Mouse (Mus musculus): ENCODE data around the gene Arrdc5. TPM values are rescaled to one million over a fixed set of nuclear protein-coding genes. Genes with fewer than 3 reads are reported as not detected.

Gene Arrdc5
- total and polyA plus RNA-seq, 3 experiments = not detected

GRCm38 (mm10) chr17:56289371-56290331, 10.4 kb downstream of the Arrdc5 start (continued):
- TF ChIP-seq E2F4 (IDR thresholded peaks at IDR 0.05; ENCODE audit: borderline replicate concordance, low read depth, low read length) (no peak), TAL1 (IDR thresholded peaks at IDR 0.05; ENCODE audit: low read length) (peak; percentile 38; the same call in 1 of the 2 replicates), SIN3A (IDR thresholded peaks at IDR 0.05; ENCODE audit: low read length) (peak; percentile 76)

GRCm38 (mm10) chr17:56288866-56289265, 11.2 kb downstream of the Arrdc5 start:
- H3K36me3 ChIP-seq (ENCODE audit: control insufficient read depth in 1 of 2, insufficient read depth in 2 of 2, low read length in 2 of 2) = peaks cover 0 to 21% of the 10 kb centered on the region in 2 experiments; a peak in 2 of 4 replicates
- H3K27me3 ChIP-seq (ENCODE audit: control insufficient read depth in 1 of 2, insufficient read depth in 2 of 2, low read length in 2 of 2) = no peaks in the 10 kb centered on the region
- 0 out of 2 replicates have a peak, but pooled peaks have one; percentile 7 for TF ChIP-seq CHD1 (IDR thresholded peaks at IDR 0.05; ENCODE audit: low read depth, low read length)
- no peak for TF ChIP-seq GABPA (IDR thresholded peaks at IDR 0.05; ENCODE audit: low read depth, low read length)
- peak; percentile 58; the same call in 1 of the 2 replicates for TF ChIP-seq ELF1 (IDR thresholded peaks at IDR 0.05; ENCODE audit: low read depth, low read length)
- H3K4me1 ChIP-seq (ENCODE audit: control insufficient read depth in 1 of 2, insufficient read depth in 2 of 2, low read length in 2 of 2) = peaks cover 6 to 36% of the 10 kb centered on the region in 2 experiments; a peak in 3 of 4 replicates
- peak overlapping the region; percentile 57 for H3K9ac ChIP-seq (ENCODE audit: control insufficient read depth, low read depth, low read length, poor library complexity, severe bottlenecking)
- H3K9me3 ChIP-seq (replicated peaks; ENCODE audit: insufficient read depth, low read length) = no peaks in the 10 kb centered on the region
- H3K79me2 ChIP-seq (ENCODE audit: control insufficient read depth, insufficient read depth, low read length, poor library complexity) = no peaks in the 10 kb centered on the region; the same call in 1 of the 2 replicates
- H3K27ac ChIP-seq (ENCODE audit: control insufficient read depth, low read depth, low read length) = peak overlapping the region; percentile 75
- H3K4me3 ChIP-seq (ENCODE audit: control insufficient read depth in 1 of 2, insufficient read depth in 1 of 2, low read depth in 2 of 2, low read length in 2 of 2) = peak overlapping the region; percentile 60 to 93; a peak in 3 of 4 replicates
- peak; percentile 80 for DNase-seq (ENCODE audit: low read depth, low spot score)

GRCm38 (mm10) chr17:56287830-56288229, 12.3 kb downstream of the Arrdc5 start:
- H3K4me3 ChIP-seq (ENCODE audit: control insufficient read depth in 1 of 2, insufficient read depth in 1 of 2, low read depth in 2 of 2, low read length in 2 of 2) = 0 out of 4 replicates have a peak overlapping the region, but pooled peaks of 1 of the 2 experiments have one; percentile 11
- DNase-seq (ENCODE audit: low read depth, low spot score) = peak; percentile 57
- H3K27ac ChIP-seq (ENCODE audit: control insufficient read depth, low read depth, low read length) = peak overlapping the region; percentile 75; the same call in 1 of the 2 replicates

GRCm38 (mm10) chr17:56285995-56286394, 14.1 kb downstream of the Arrdc5 start:
- Histone ChIP-seq H3K27ac (ENCODE audit: control insufficient read depth, low read depth, low read length) (no peak overlapping the region), H3K27me3 (ENCODE audit: control insufficient read depth in 1 of 2, insufficient read depth in 2 of 2, low read length in 2 of 2) (no peaks in the 10 kb centered on the region), H3K4me3 (ENCODE audit: control insufficient read depth in 1 of 2, insufficient read depth in 1 of 2, low read depth in 2 of 2, low read length in 2 of 2) (no peak overlapping the region), H3K9ac (ENCODE audit: control insufficient read depth, low read depth, low read length, poor library complexity, severe bottlenecking) (no peak overlapping the region), H3K36me3 (ENCODE audit: control insufficient read depth in 1 of 2, insufficient read depth in 2 of 2, low read length in 2 of 2) (peaks cover 0 to 20% of the 10 kb centered on the region in 2 experiments; a peak in 2 of 4 replicates), H3K4me1 (ENCODE audit: control insufficient read depth in 1 of 2, insufficient read depth in 2 of 2, low read length in 2 of 2) (peaks cover 4 to 40% of the 10 kb centered on the region in 2 experiments; a peak in 3 of 4 replicates), H3K79me2 (ENCODE audit: control insufficient read depth, insufficient read depth, low read length, poor library complexity) (no peaks in the 10 kb centered on the region; the same call in 1 of the 2 replicates), H3K9me3 (replicated peaks; ENCODE audit: insufficient read depth, low read length) (no peaks in the 10 kb centered on the region)
- no peak for DNase-seq (ENCODE audit: low read depth, low spot score)
- TF ChIP-seq MXI1 (IDR thresholded peaks at IDR 0.05; ENCODE audit: low read depth, low read length) (no peak), JUND (IDR thresholded peaks at IDR 0.05; ENCODE audit: low read depth, low read length) (no peak), ELF1 (IDR thresholded peaks at IDR 0.05; ENCODE audit: low read depth, low read length) (no peak), NRF1 (IDR thresholded peaks at IDR 0.05; ENCODE audit: insufficient read depth, low read depth, low read length, poor library complexity, severe bottlenecking) (no peak), USF1 (IDR thresholded peaks at IDR 0.05; ENCODE audit: low read depth, low read length) (no peak), MYB (IDR thresholded peaks at IDR 0.05; ENCODE audit: low read depth, low read length) (no peak), POLR2AphosphoS2 (IDR thresholded peaks at IDR 0.05; ENCODE audit: low read length) (no peak), UBTF (IDR thresholded peaks at IDR 0.05; ENCODE audit: borderline replicate concordance, insufficient read depth, low read depth, low read length) (no peak), E2F4 (IDR thresholded peaks at IDR 0.05; ENCODE audit: borderline replicate concordance, low read depth, low read length) (no peak), KAT2A (conservative IDR thresholded peaks at IDR 0.05; ENCODE audit: low read depth, low read length) (no peak)

More at GRCm38 (mm10) chr17:56287830-56288229, 12.3 kb downstream of the Arrdc5 start:
- no peaks in the 10 kb centered on the region; the same call in 1 of the 2 replicates for H3K79me2 ChIP-seq (ENCODE audit: control insufficient read depth, insufficient read depth, low read length, poor library complexity)
- TF ChIP-seq MEF2A (IDR thresholded peaks at IDR 0.05; ENCODE audit: extremely low read depth, insufficient replicate concordance, low read depth, low read length, poor library complexity, severe bottlenecking) = no peak
- no peaks in the 10 kb centered on the region for H3K9me3 ChIP-seq (replicated peaks; ENCODE audit: insufficient read depth, low read length)
- peak overlapping the region; percentile 22 for H3K9ac ChIP-seq (ENCODE audit: control insufficient read depth, low read depth, low read length, poor library complexity, severe bottlenecking)
- H3K36me3 ChIP-seq (ENCODE audit: control insufficient read depth in 1 of 2, insufficient read depth in 2 of 2, low read length in 2 of 2) = peaks cover 0 to 23% of the 10 kb centered on the region in 2 experiments; a peak in 2 of 4 replicates
- H3K4me1 ChIP-seq (ENCODE audit: control insufficient read depth in 1 of 2, insufficient read depth in 2 of 2, low read length in 2 of 2) = peaks cover 6 to 44% of the 10 kb centered on the region in 2 experiments; a peak in 3 of 4 replicates
- no peaks in the 10 kb centered on the region for H3K27me3 ChIP-seq (ENCODE audit: control insufficient read depth in 1 of 2, insufficient read depth in 2 of 2, low read length in 2 of 2)

All from MEL (cell line).